Mouse (Mus musculus) heart, embryonic 14.5 days (tissue): ENCODE measurements around the gene S1pr2. TPM values are rescaled to one million over a fixed set of nuclear protein-coding genes. Genes with fewer than 3 reads are reported as not detected.

Experiments used
- ATAC-seq: fragments of 200-750 bp; cut with Nextera tagmentation; 2 replicates; pipeline ENCODE4 v1.8.0; 2017; ENCODE audit warnings: low read depth, moderate TSS enrichment; ENCODE audit not compliant: insufficient number of reproducible peaks, insufficient read depth, low FRiP score
- H3K27ac ChIP-seq, 2 experiments: fragments of 200-500 bp in 1 of 2; fragments of 300-500 bp in 1 of 2; sonication (generic) in 1 of 2; replicated peaks in 1 of 2; 2 replicates each; pipeline ENCODE4 v1.5.1; 2012 to 2014; ENCODE audit warnings: low read depth in 2 of 2, low read length in 2 of 2, control low read depth in 1 of 2, mild to moderate bottlenecking in 1 of 2, mixed read lengths in 1 of 2; ENCODE audit not compliant: control insufficient read depth in 1 of 2, insufficient read depth in 1 of 2
- H3K27me3 ChIP-seq: fragments of 300-500 bp; sonication (generic); 2 replicates; pipeline ENCODE4 v1.6.1; 2014; ENCODE audit warnings: mild to moderate bottlenecking, low read length, control low read depth; ENCODE audit not compliant: control insufficient read depth, insufficient read depth
- H3K36me3 ChIP-seq: fragments of 300-500 bp; sonication (generic); 2 replicates; pipeline ENCODE4 v1.6.1; 2014; ENCODE audit warnings: mild to moderate bottlenecking, control low read depth, low read length, mixed read lengths; ENCODE audit not compliant: control insufficient read depth, insufficient read depth
- H3K4me1 ChIP-seq, 2 experiments: fragments of 200-500 bp in 1 of 2; fragments of 300-500 bp in 1 of 2; sonication (generic) in 1 of 2; 2 replicates each; pipeline ENCODE4 v1.6.1; 2012 to 2014; ENCODE audit warnings: low read length in 2 of 2, control low read depth in 1 of 2, mixed read lengths in 1 of 2; ENCODE audit not compliant: control insufficient read depth in 2 of 2, insufficient read depth in 2 of 2
- H3K4me2 ChIP-seq: fragments of 300-500 bp; sonication (generic); 2 replicates; pipeline ENCODE4 v1.6.1; 2014; ENCODE audit warnings: mild to moderate bottlenecking, low read length
- H3K4me3 ChIP-seq, 2 experiments: fragments of 200-500 bp in 1 of 2; fragments of 300-500 bp in 1 of 2; sonication (generic) in 1 of 2; 2 replicates each; pipeline ENCODE4 v1.5.1; 2012 to 2014; ENCODE audit warnings: low read length in 2 of 2, mild to moderate bottlenecking in 2 of 2, control low read depth in 1 of 2, low read depth in 1 of 2, moderate library complexity in 1 of 2; ENCODE audit not compliant: control insufficient read depth in 1 of 2, insufficient read depth in 1 of 2
- H3K9ac ChIP-seq: fragments of 300-500 bp; sonication (generic); 2 replicates; pipeline ENCODE4 v1.6.1; 2014; ENCODE audit warnings: mild to moderate bottlenecking, low read length
- H3K9me3 ChIP-seq: fragments of 300-500 bp; sonication (generic); 2 replicates; pipeline ENCODE4 v1.6.1; 2016; ENCODE audit warnings: low read length, control low read depth; ENCODE audit not compliant: control insufficient read depth
- whole genome bisulfite sequencing: fragments of 180-500 bp; shearing (Covaris S2); extraction: QIAGEN DNeasy Blood & Tissue Kit; methylation state at CpG from one replicate; pipeline ENCODE4 v1.1.7; 2014; 5-methylcytosine and 5-hydroxymethylcytosine counted together
- polyA plus RNA-seq: library from polyadenylated mRNA; unstranded; fragments of >200 nt; fragmentation: Nextera tagmentation; extraction: Ambion mirVana; gene quantifications from 2 replicates; pipeline ENCODE4 v1.2.1, GENCODE M21; 2014

The S1pr2 gene
- polyA plus RNA-seq, 1 experiment from 2014 or later = 21.5 TPM

DNA sequence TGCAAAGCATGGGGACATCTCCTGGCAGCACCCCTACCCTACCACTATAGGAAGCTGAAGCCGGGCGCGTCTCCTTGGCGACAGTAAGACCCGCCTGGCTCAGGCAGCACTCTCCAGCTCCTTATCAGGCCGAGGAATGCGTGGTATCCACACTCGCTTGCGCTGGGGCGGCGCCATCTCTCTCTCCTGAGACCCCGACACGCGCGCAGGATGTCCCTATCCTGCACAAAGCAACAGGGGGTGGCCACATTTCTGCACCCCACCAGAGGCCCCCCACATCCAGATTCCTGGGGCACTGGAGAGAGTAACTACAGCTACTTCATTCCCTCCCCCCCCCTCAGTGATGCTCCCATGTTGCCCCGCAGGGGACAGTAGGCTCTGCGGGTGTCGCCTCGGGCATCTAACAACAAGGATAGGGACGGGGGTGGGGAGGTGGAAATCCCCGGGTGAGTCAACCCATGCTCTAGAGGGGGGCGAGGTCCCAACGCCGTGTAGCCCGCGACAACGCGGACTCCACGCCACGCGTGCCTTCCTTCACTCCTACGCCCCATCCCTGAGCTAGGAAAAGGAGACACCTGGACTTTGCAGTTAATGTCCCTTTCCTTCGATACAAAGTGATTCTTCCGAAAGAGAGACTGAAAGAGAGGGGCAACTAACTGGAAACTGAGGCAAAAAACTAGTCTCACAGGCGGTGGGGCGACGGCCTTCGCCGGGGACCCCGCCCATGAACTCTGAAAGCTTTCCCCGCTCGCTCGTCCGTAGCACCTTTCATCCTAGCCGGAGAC is 958 bp downstream of the S1pr2 start:
- peaks cover 24 to 40% of the 10 kb centered on the region in 2 experiments for H3K4me1 ChIP-seq
- peak overlapping the region; percentile 80 to 92 for H3K4me3 ChIP-seq
- no peaks in the 10 kb centered on the region for H3K27me3 ChIP-seq
- peak; percentile 74; the same call in 1 of the 2 replicates for ATAC-seq
- WGBS = under 1% methylated on average over 45 of the region's 45 CpGs
- peak overlapping the region; percentile 94 for H3K9ac ChIP-seq
- no peaks in the 10 kb centered on the region for H3K9me3 ChIP-seq
- peak overlapping the region; percentile 86 to 92 for H3K27ac ChIP-seq
- H3K36me3 ChIP-seq = peaks cover 6% of the 10 kb centered on the region
- peak overlapping the region; percentile 96 for H3K4me2 ChIP-seq

DNA sequence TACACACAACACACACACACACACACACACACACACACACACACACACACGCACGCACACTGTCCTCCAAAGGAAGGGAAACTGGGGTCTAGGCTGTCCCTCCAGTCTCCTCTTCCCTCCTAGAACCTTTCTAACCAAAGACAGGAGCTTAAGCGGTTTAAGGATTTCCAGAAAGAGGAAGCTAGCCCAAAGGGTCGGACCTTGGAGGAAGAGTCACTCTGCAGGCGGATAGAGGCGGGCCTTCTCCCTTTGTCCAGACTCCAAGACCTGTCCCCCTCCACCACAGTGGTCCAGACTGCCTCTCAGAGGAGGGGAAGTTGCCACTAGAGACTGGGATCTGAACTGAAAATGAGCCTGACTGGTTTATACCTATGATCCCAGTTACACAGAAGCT is 2.9 kb downstream of the S1pr2 start:
- peak overlapping the region; percentile 38; the same call in 1 of the 2 replicates for H3K9ac ChIP-seq
- H3K4me3 ChIP-seq = no peak overlapping the region
- H3K4me1 ChIP-seq = peaks cover 24 to 36% of the 10 kb centered on the region in 2 experiments
- no peaks in the 10 kb centered on the region for H3K27me3 ChIP-seq
- ATAC-seq = no peak
- no peaks in the 10 kb centered on the region for H3K9me3 ChIP-seq
- peaks cover 12% of the 10 kb centered on the region for H3K36me3 ChIP-seq
- H3K4me2 ChIP-seq = peak overlapping the region; percentile 96
- WGBS = 47% methylated on average over 4 of the region's 6 CpGs
- no peak overlapping the region; a peak in 1 of 4 replicates for H3K27ac ChIP-seq

DNA sequence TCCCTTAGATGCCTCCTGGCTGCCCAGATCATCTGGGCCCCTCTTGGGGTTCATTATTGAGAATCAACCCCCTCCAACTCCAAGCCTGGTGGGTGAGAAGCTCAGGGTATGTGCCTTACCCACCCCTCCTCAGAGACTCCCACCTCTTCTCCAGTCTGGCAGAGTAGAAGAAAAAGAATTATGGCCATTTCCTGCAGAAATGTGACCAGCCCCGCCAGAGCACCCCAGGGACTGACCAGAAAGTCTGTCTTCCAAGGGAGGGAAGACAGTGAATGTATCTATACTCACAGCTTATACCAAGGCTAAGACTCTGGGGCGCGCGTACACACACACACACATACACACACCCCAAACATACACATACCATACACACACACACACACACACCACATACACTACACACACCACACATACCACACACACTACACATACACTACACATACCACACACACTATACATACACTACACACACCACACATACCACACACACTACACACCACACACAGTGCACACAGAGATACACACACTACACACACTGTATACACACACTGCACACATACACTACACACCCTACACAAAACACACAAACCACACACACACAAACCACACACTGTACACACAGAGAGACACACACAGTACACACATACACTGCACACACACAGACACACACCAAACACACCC is 3.4 kb downstream of the S1pr2 start:
- no peak for ATAC-seq

DNA sequence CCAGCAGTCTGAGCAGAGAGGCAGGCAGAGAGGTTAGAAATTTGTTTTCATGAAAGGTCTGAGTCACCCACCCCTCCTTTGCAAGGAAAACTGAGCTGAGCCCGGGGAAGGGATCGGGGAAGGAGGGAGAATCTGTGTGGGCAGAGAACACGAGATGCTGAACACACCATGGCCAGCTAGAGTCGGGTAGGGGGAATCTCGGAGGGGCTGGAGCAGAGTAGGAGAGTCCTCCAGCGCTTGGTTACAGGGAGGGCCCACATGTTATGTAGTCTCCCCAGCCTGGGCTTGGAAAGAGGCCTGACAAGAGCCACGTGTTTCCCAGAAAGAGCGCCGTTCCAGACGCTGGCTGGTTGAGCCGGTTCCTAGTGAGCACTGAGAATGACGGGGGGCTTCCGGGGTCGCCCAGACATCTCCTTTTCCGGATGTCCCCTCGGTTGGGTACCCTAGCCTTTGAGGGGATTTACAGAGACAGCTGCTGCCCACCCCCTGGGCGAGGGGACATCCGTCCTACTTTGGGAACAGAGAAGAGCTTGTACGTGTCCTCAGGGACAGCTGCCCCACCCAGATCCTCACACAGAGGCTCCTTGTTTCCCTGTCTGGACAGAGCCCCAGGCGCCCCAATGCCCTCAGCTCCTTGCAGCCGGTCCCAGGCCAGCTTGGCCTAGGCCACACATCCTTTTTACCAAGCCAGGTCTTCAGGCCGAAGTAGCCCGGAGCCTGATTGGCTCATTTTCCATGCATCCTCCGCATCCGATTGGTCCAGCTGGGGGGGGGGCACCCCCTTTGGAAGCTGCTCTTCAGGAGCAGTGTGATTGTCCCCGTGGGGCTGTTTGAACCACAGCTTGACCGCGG is 4.2 kb downstream of the S1pr2 start:
- Histone ChIP-seq H3K4me3 (peak overlapping the region in 1 of 2 experiments; percentile 6; a peak in 1 of 4 replicates), H3K4me1 (peaks cover 24 to 36% of the 10 kb centered on the region in 2 experiments)

More for the DNA sequence above, 3.4 kb downstream of the S1pr2 start:
- H3K4me1 ChIP-seq = peaks cover 24 to 36% of the 10 kb centered on the region in 2 experiments
- WGBS = 84% methylated on average over 4 of the region's 4 CpGs
- peak overlapping the region in 1 of 2 experiments; percentile 6; a peak in 1 of 4 replicates for H3K4me3 ChIP-seq
- H3K9ac ChIP-seq = peak overlapping the region; percentile 53; the same call in 1 of the 2 replicates
- H3K27me3 ChIP-seq = no peaks in the 10 kb centered on the region
- H3K4me2 ChIP-seq = peak overlapping the region; percentile 96
- H3K27ac ChIP-seq = peak overlapping the region in 1 of 2 experiments; percentile 43; a peak in 1 of 4 replicates
- no peaks in the 10 kb centered on the region for H3K9me3 ChIP-seq
- peaks cover 18% of the 10 kb centered on the region for H3K36me3 ChIP-seq

DNA sequence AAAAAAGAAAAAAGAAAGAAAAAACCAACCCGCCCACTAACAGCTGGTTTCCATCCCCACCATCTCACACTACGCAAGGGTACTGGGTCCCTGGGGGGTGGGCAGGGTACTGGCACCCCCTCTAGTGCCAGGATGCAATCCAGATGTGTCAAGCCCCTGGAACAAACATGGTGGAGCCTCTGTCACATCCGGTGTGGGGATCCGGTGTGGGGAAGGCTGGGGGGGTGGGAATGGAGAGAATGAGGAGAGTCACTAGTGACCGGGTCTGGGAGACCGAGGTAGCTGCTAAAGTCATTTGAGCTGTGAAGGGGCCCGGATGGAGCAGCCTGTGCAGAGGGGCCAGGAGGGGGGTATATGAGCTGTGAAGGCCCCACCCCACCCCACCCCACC is 4.8 kb downstream of the S1pr2 start:
- 68% methylated on average over 7 of the region's 7 CpGs for WGBS
- H3K36me3 ChIP-seq = peaks cover 32% of the 10 kb centered on the region
- H3K4me3 ChIP-seq = no peak overlapping the region
- peak overlapping the region; percentile 49; the same call in 1 of the 2 replicates for H3K4me2 ChIP-seq
- no peaks in the 10 kb centered on the region for H3K27me3 ChIP-seq
- ATAC-seq = no peak
- peaks cover 24 to 31% of the 10 kb centered on the region in 2 experiments for H3K4me1 ChIP-seq
- peak overlapping the region; percentile 53 for H3K9ac ChIP-seq
- H3K27ac ChIP-seq = no peak overlapping the region
- no peaks in the 10 kb centered on the region for H3K9me3 ChIP-seq

More for the DNA sequence above, 4.2 kb downstream of the S1pr2 start:
- WGBS = 45% methylated on average over 28 of the region's 28 CpGs
- Histone ChIP-seq H3K9me3 (no peaks in the 10 kb centered on the region), H3K4me2 (peak overlapping the region; percentile 49), H3K36me3 (peaks cover 25% of the 10 kb centered on the region), H3K27me3 (no peaks in the 10 kb centered on the region), H3K9ac (peak overlapping the region; percentile 53), H3K27ac (peak overlapping the region; percentile 31 to 43)
- no peak for ATAC-seq

DNA sequence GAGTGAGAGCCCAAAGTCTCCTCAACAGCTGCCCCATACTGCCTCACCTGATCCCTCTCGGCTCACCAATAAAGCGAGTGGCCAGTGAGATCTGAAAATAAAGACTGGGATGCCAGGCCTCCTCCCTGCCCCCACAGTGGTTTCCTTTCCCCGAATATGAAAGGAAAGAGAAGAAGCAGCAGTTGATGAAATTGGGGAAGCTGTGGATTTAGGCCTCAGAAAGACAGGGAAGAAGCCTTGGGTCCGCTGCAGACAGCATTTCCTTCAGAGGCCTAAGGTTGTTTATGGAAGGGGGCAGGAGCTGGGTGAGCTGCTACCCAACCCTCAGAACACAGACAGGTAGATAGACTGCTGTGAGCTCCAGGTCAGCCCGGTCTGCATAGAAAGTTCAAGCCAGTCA is 9.8 kb downstream of the S1pr2 start:
- no peak for ATAC-seq
- peaks cover 49% of the 10 kb centered on the region for H3K36me3 ChIP-seq
- WGBS = 81% methylated on average over 5 of the region's 5 CpGs

DNA sequence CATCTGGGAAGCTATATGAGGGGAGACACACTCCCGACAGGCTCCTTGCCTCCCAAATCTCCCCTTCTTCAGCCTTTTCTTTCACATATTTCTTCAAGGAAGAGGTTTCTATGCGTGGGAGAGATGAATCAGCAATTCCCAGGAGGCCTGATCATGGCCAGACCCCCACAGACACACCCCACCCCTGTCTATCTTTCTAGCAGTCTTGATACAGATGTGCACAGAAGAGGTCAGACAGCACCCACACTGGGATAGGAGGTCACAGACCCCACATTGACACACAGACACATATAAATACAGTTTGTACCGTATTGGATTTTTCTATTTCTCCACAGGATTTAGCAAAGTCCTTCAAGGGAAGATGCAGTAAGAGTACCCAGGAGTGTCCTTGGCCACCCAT is 10.6 kb downstream of the S1pr2 start:
- 91% methylated on average over 3 of the region's 3 CpGs for whole genome bisulfite sequencing
- no peaks in the 10 kb centered on the region for H3K27me3 ChIP-seq
- H3K4me1 ChIP-seq = no peaks in the 10 kb centered on the region
- no peak overlapping the region for H3K4me3 ChIP-seq
- H3K36me3 ChIP-seq = peaks cover 47% of the 10 kb centered on the region
- ATAC-seq = no peak
- H3K27ac ChIP-seq = no peak overlapping the region
- H3K9me3 ChIP-seq = no peaks in the 10 kb centered on the region
- no peak overlapping the region for H3K9ac ChIP-seq
- H3K4me2 ChIP-seq = no peak overlapping the region

More for the DNA sequence above, 9.8 kb downstream of the S1pr2 start:
- H3K4me3 ChIP-seq = no peak overlapping the region
- H3K27ac ChIP-seq = no peak overlapping the region
- H3K9me3 ChIP-seq = no peaks in the 10 kb centered on the region
- no peak overlapping the region for H3K9ac ChIP-seq
- H3K4me2 ChIP-seq = no peak overlapping the region
- peaks cover 0 to 1% of the 10 kb centered on the region in 2 experiments; a peak in 1 of 4 replicates for H3K4me1 ChIP-seq
- no peaks in the 10 kb centered on the region for H3K27me3 ChIP-seq
